Mouse (Mus musculus): ENCODE measurements at regions not wholly inside any gene's neighbourhood (a gene's known extent, or its start where the extent isn't known, plus 50 kb on each side); places are given as distances from the start of the nearest gene placed in this dataset.
A peak's percentile ranks its signal among the peaks of the same experiment; 100 is the strongest.

DNA sequence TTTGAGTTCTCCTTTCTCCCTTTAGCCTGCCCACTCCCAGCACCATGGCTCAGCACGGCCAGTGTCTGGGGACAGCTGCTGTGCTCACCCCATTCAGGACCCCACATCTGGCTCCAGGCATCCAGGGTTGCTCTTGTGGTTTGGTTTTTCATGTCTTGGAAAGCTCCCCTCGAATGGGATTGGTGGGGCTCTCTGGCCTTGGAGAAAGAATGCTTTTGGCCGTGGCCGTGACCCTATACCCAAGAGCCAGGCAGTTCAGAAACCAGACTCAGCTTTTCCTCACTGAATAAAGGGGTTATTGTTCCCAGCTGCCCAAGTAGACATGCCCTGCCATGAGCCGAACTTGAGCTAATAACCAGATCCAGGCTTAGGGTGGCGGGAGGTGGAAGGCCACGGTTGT is 691.8 kb upstream of the 3110018I06Rik start:
- Histone ChIP-seq H3K27ac (ENCODE audit: low read depth, low read length) (no peak overlapping the region), H3K27me3 (ENCODE audit: insufficient read depth, low read length) (no peaks in the 10 kb centered on the region), H3K4me3 (ENCODE audit: low read depth, low read length) (no peak overlapping the region), H3K9me3 (ENCODE audit: low read length) (no peaks in the 10 kb centered on the region), H3K36me3 (ENCODE audit: insufficient read depth) (no peaks in the 10 kb centered on the region), H3K4me1 (ENCODE audit: insufficient read depth) (peaks cover 3% of the 10 kb centered on the region; the same call in 1 of the 2 replicates), H3K9ac (no peak overlapping the region), H3K4me2 (ENCODE audit: low read depth) (no peak overlapping the region)
- no peak for TF ChIP-seq CTCF (IDR thresholded peaks at IDR 0.05; ENCODE audit: low read depth)
- DNase-seq (no peak), ATAC-seq (no peak)
- WGBS = 76% methylated on average over 7 of the region's 7 CpGs

DNA sequence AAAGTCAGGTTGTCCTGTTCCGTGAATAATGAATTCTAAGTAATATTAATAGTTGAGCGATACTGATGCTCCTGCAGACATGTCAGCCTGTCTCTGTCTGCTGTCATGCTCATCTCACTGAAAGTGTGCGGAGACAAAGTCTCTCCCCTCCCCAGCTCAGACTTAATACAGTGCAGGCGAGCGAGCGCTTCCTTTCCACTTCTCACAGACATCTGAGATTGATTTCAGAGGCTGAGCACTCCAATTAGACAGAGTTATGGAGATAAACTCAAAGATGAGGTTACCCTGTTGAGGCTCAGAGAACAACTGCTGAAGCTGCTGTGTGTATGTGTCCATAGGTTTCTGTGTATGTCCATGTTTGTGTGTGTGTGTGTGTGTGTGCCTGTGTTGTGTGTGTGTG is 668.7 kb upstream of the 3110018I06Rik start:
- Histone ChIP-seq H3K9ac (no peak overlapping the region), H3K4me3 (ENCODE audit: low read depth, low read length) (no peak overlapping the region), H3K4me1 (ENCODE audit: insufficient read depth) (no peaks in the 10 kb centered on the region), H3K27me3 (ENCODE audit: insufficient read depth, low read length) (no peaks in the 10 kb centered on the region), H3K4me2 (ENCODE audit: low read depth) (no peak overlapping the region), H3K36me3 (ENCODE audit: insufficient read depth) (no peaks in the 10 kb centered on the region), H3K27ac (ENCODE audit: low read depth, low read length) (no peak overlapping the region), H3K9me3 (ENCODE audit: low read length) (no peaks in the 10 kb centered on the region)
- DNase-seq (no peak), ATAC-seq (no peak)
- no peak for TF ChIP-seq CTCF (IDR thresholded peaks at IDR 0.05; ENCODE audit: low read depth)
- 79% methylated on average over 6 of the region's 6 CpGs for WGBS

DNA sequence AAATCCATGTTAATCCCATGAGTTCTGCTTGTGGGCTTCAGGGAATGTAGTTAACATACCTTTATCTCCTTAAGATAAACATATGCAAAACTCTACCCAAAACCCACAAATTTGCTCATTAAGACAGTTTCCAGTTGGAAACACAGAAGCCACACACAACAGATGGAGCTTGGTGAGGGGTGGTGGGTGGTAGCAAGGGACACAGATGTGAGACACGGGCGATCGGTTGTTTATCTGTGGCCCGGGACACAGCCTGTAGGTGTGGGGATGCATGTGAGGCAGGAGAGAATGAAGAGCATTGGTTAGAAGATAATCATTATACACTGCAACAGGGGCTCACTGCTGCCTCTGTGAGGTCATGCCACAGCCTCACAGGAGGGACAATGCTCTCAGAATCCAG is 666.1 kb upstream of the 3110018I06Rik start:
- 74% methylated on average over 4 of the region's 4 CpGs for WGBS
- no peak overlapping the region for H3K4me2 ChIP-seq (ENCODE audit: low read depth)
- no peak overlapping the region for H3K27ac ChIP-seq (ENCODE audit: low read depth, low read length)
- no peak overlapping the region for H3K4me3 ChIP-seq (ENCODE audit: low read depth, low read length)
- H3K9me3 ChIP-seq (ENCODE audit: low read length) = no peaks in the 10 kb centered on the region
- no peak for DNase-seq
- no peak for ATAC-seq
- TF ChIP-seq CTCF (IDR thresholded peaks at IDR 0.05; ENCODE audit: low read depth) = no peak
- H3K27me3 ChIP-seq (ENCODE audit: insufficient read depth, low read length) = no peaks in the 10 kb centered on the region
- no peak overlapping the region for H3K9ac ChIP-seq
- no peaks in the 10 kb centered on the region for H3K36me3 ChIP-seq (ENCODE audit: insufficient read depth)
- H3K4me1 ChIP-seq (ENCODE audit: insufficient read depth) = no peaks in the 10 kb centered on the region

DNA sequence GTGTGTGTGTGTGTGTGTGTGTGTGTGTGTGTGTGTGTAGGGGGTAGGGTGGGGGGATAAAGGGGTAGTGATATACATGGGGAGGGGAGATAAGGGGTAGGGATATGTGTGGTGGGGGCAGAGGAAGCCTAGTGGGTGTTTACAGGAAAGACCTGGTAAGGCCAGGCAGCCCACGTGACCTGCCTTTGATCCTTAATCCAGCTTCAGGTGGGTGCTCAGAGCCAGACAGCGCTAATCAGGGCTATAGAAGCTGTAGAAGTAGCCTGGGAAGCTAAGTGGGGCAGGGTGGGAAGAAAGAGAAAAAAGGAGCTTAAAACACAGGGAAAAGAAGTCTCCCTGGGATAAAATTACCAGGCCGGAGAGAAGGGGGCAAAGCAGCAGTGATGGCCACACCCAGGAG is 659.9 kb upstream of the 3110018I06Rik start:
- 24% methylated on average over 3 of the region's 3 CpGs for WGBS
- no peaks in the 10 kb centered on the region for H3K36me3 ChIP-seq (ENCODE audit: insufficient read depth)
- no peak overlapping the region for H3K4me2 ChIP-seq (ENCODE audit: low read depth)
- no peaks in the 10 kb centered on the region for H3K4me1 ChIP-seq (ENCODE audit: insufficient read depth)
- DNase-seq = no peak
- no peak for ATAC-seq
- no peak for TF ChIP-seq CTCF (IDR thresholded peaks at IDR 0.05; ENCODE audit: low read depth)
- H3K9me3 ChIP-seq (ENCODE audit: low read length) = no peaks in the 10 kb centered on the region
- H3K27me3 ChIP-seq (ENCODE audit: insufficient read depth, low read length) = no peaks in the 10 kb centered on the region
- no peak overlapping the region for H3K9ac ChIP-seq
- H3K27ac ChIP-seq (ENCODE audit: low read depth, low read length) = no peak overlapping the region
- no peak overlapping the region for H3K4me3 ChIP-seq (ENCODE audit: low read depth, low read length)

DNA sequence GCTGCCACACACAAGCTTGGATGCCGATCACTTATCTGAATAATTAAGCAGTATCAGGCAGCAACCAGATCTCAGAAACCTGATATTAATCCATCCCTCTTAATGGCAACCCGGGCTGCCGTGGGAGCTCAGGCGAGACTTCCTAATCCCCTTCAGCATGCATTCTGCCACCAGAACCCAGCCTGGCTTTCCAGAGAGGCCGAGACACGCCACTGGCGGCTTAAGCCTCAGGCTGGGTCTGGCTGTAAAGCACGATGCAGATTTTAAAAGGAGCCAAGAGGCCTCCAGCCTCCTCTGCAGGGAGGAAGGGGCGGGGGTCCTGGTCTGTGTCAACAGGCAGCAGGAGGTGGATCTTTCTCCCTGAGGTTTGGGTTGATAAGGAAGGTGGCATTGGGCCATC is 659.1 kb upstream of the 3110018I06Rik start:
- DNase-seq (no peak), ATAC-seq (no peak)
- Histone ChIP-seq H3K9me3 (ENCODE audit: low read length) (no peaks in the 10 kb centered on the region), H3K36me3 (ENCODE audit: insufficient read depth) (no peaks in the 10 kb centered on the region), H3K27me3 (ENCODE audit: insufficient read depth, low read length) (no peaks in the 10 kb centered on the region), H3K4me1 (ENCODE audit: insufficient read depth) (no peaks in the 10 kb centered on the region), H3K27ac (ENCODE audit: low read depth, low read length) (no peak overlapping the region), H3K9ac (no peak overlapping the region), H3K4me2 (ENCODE audit: low read depth) (no peak overlapping the region), H3K4me3 (ENCODE audit: low read depth, low read length) (no peak overlapping the region)
- 14% methylated on average over 9 of the region's 9 CpGs for WGBS
- no peak for TF ChIP-seq CTCF (IDR thresholded peaks at IDR 0.05; ENCODE audit: low read depth)

DNA sequence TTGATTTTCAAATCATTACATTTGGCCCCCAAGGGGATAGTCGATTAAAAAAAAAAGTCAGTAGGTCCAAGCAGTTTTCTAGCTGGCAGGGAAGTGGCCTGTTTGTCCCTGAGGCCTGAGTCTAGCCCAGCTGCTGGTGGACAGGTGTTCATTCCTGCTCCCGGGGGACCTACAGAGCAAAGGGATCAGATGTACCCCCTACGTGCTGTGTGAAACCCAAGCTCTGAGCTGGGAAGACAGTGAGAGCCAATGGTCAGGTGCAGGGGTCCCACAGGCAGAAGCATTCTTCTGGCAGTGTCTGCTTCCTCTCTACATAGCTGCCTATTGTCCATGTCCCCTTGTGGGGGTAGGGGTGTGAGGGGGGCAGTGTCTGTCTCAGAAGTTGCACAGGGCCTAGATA is 653.2 kb upstream of the 3110018I06Rik start:
- no peaks in the 10 kb centered on the region for H3K9me3 ChIP-seq (ENCODE audit: low read length)
- 75% methylated on average over 3 of the region's 3 CpGs for WGBS
- no peaks in the 10 kb centered on the region for H3K27me3 ChIP-seq (ENCODE audit: insufficient read depth, low read length)
- H3K9ac ChIP-seq = no peak overlapping the region
- no peak overlapping the region for H3K4me3 ChIP-seq (ENCODE audit: low read depth, low read length)
- ATAC-seq (no peak), DNase-seq (no peak)
- H3K36me3 ChIP-seq (ENCODE audit: insufficient read depth) = no peaks in the 10 kb centered on the region
- no peak overlapping the region for H3K27ac ChIP-seq (ENCODE audit: low read depth, low read length)
- H3K4me2 ChIP-seq (ENCODE audit: low read depth) = no peak overlapping the region
- TF ChIP-seq CTCF (IDR thresholded peaks at IDR 0.05; ENCODE audit: low read depth) = no peak
- no peaks in the 10 kb centered on the region for H3K4me1 ChIP-seq (ENCODE audit: insufficient read depth)

DNA sequence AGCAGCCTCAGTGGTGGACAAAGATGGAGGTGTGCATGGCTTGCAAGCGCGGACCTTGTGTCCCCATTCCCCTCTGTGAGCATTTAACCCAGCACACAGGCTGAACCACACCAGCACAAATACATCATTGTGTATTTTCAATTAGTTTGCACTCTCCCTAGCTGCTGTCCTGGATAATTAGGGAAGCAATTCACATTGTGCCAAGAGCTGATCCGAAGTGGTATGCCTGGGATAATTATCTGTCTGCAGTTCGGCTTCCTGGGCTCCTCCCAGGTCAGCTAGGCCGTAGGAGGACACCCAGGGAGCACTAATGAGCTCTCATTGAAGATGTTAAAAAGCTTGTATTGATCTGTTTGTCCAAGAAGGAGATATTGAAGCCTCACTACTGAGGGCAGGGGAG is 648.8 kb upstream of the 3110018I06Rik start:
- Histone ChIP-seq H3K27ac (ENCODE audit: low read depth, low read length) (no peak overlapping the region), H3K9me3 (ENCODE audit: low read length) (no peaks in the 10 kb centered on the region), H3K4me2 (ENCODE audit: low read depth) (no peak overlapping the region), H3K27me3 (ENCODE audit: insufficient read depth, low read length) (no peaks in the 10 kb centered on the region), H3K4me1 (ENCODE audit: insufficient read depth) (peaks cover 14% of the 10 kb centered on the region; the same call in 1 of the 2 replicates), H3K9ac (no peak overlapping the region), H3K36me3 (ENCODE audit: insufficient read depth) (no peaks in the 10 kb centered on the region), H3K4me3 (ENCODE audit: low read depth, low read length) (no peak overlapping the region)
- ATAC-seq (no peak; the same call in 1 of the 2 replicates), DNase-seq (peak; percentile 22)
- WGBS = 14% methylated on average over 5 of the region's 5 CpGs
- TF ChIP-seq CTCF (IDR thresholded peaks at IDR 0.05; ENCODE audit: low read depth) = no peak
